Mouse (Mus musculus) myocyte (in vitro differentiated cells): Measurements from ENCODE around the gene Gnat1. TPM values are rescaled to one million over a fixed set of nuclear protein-coding genes. Genes with fewer than 3 reads are reported as not detected.

Source experiments
- H3K27me3 ChIP-seq: one replicate; pipeline ENCODE4 v1.6.1; 2011; ENCODE audit not compliant: control insufficient read depth, insufficient read depth, insufficient read length
- H3K36me3 ChIP-seq: one replicate; pipeline ENCODE4 v1.6.1; 2011; ENCODE audit not compliant: control insufficient read depth, insufficient read depth
- H3K4me2 ChIP-seq: one replicate; pipeline ENCODE4 v1.6.1; 2011; ENCODE audit warnings: low read depth, control low read depth
- H3K4me3 ChIP-seq: one replicate; pipeline ENCODE4 v1.5.1; 2011; ENCODE audit warnings: mild to moderate bottlenecking, control low read depth, moderate library complexity
- H3K79me2 ChIP-seq: one replicate; pipeline ENCODE4 v1.6.1; 2011; ENCODE audit not compliant: control insufficient read depth, insufficient read depth
- H3ac ChIP-seq: one replicate; pipeline ENCODE4 v1.6.1; 2011; ENCODE audit not compliant: control insufficient read depth, insufficient read length
- CEBPB ChIP-seq: IDR thresholded peaks from 2 replicates; pipeline ENCODE4 v1.6.1; 2011; ENCODE audit warnings: mild to moderate bottlenecking, moderate library complexity; ENCODE audit not compliant: poor library complexity, insufficient read depth, severe bottlenecking
- E2F4 ChIP-seq: IDR thresholded peaks from one replicate; pipeline ENCODE4 v1.6.1; 2011; ENCODE audit warnings: mild to moderate bottlenecking, control low read depth, moderate library complexity; ENCODE audit not compliant: insufficient read depth
- MAX ChIP-seq: IDR thresholded peaks from one replicate; pipeline ENCODE4 v1.6.1; 2011; ENCODE audit warnings: low read depth, mild to moderate bottlenecking, control low read depth
- MYOD1 ChIP-seq, 3 experiments: IDR thresholded peaks; one replicate each; pipeline ENCODE4 v1.6.1; 2011; ENCODE audit warnings: control low read depth in 2 of 3, low read depth in 2 of 3, mild to moderate bottlenecking in 2 of 3, moderate library complexity in 1 of 3; ENCODE audit not compliant: insufficient read length in 2 of 3, control insufficient read depth in 1 of 3
- MYOG ChIP-seq, 3 experiments: IDR thresholded peaks; one replicate each; pipeline ENCODE4 v1.6.1; 2011; ENCODE audit warnings: control low read depth in 2 of 3, low read depth in 2 of 3, mild to moderate bottlenecking in 2 of 3; ENCODE audit not compliant: insufficient read length in 2 of 3, control insufficient read depth in 1 of 3, insufficient read depth in 1 of 3
- POLR2A ChIP-seq: IDR thresholded peaks from one replicate; pipeline ENCODE4 v1.6.1; 2011; ENCODE audit warnings: low read depth, mild to moderate bottlenecking, control low read depth, moderate library complexity; ENCODE audit not compliant: insufficient read length
- POLR2AphosphoS2 ChIP-seq: IDR thresholded peaks from one replicate; pipeline ENCODE4 v1.6.1; 2011; ENCODE audit warnings: low read depth, control low read depth; ENCODE audit not compliant: insufficient read length
- REST ChIP-seq: IDR thresholded peaks from one replicate; pipeline ENCODE4 v1.6.1; 2011; ENCODE audit warnings: mild to moderate bottlenecking, control low read depth, moderate library complexity; ENCODE audit not compliant: insufficient read depth, insufficient read length
- SRF ChIP-seq: IDR thresholded peaks from one replicate; pipeline ENCODE4 v1.6.1; 2011; ENCODE audit warnings: low read depth; ENCODE audit not compliant: control insufficient read depth, insufficient read length
- TCF12 ChIP-seq: IDR thresholded peaks from one replicate; pipeline ENCODE4 v1.6.1; 2011; ENCODE audit warnings: mild to moderate bottlenecking, control low read depth; ENCODE audit not compliant: poor library complexity, insufficient read depth, severe bottlenecking
- TCF3 ChIP-seq: IDR thresholded peaks from one replicate; pipeline ENCODE4 v1.6.1; 2011; ENCODE audit warnings: low read depth, control low read depth; ENCODE audit not compliant: insufficient read length
- USF1 ChIP-seq: IDR thresholded peaks from one replicate; pipeline ENCODE4 v1.6.1; 2011; ENCODE audit warnings: low read depth, mild to moderate bottlenecking, control low read depth, moderate library complexity
- polyA plus RNA-seq: library from polyadenylated mRNA; unstranded; fragments of >200 nt; fragmentation: generic; extraction: Trizol; gene quantifications from one replicate; pipeline ENCODE4 v1.2.1, GENCODE M21; 2012; ENCODE audit warnings: missing spikeins

The Gnat1 gene
- polyA plus RNA-seq, 1 experiment, result not detected

- Histone ChIP-seq H3K36me3 (no peaks in the 10 kb centered on the region), H3K27me3 (no peaks in the 10 kb centered on the region), H3K4me3 (peak overlapping the region; percentile 97), H3K79me2 (peaks cover 68% of the 10 kb centered on the region), H3K4me2 (peak overlapping the region; percentile 100), H3ac (peak overlapping the region; percentile 81)
- TF ChIP-seq TCF12, result no peak
- TF ChIP-seq POLR2AphosphoS2, result peak; percentile 96
- peak in 1 of 3 experiments; percentile 30 for TF ChIP-seq MYOG (IDR thresholded peaks at IDR 0.05; ENCODE audit: control insufficient read depth in 1 of 3, insufficient read depth in 1 of 3, insufficient read length in 2 of 3, low read depth in 2 of 3)
- peak; percentile 97 for TF ChIP-seq POLR2A
- TF ChIP-seq REST, result no peak
- no peak for TF ChIP-seq SRF
- peak in 1 of 3 experiments; percentile 56 for TF ChIP-seq MYOD1 (IDR thresholded peaks at IDR 0.05; ENCODE audit: control insufficient read depth in 1 of 3, insufficient read length in 2 of 3, low read depth in 2 of 3)
- TF ChIP-seq USF1, result no peak
- no peak for TF ChIP-seq MAX
- no peak for TF ChIP-seq CEBPB
- no peak for TF ChIP-seq E2F4
- no peak for TF ChIP-seq TCF3
Measured at GRCm38 (mm10) chr9:107633091-107633660, 46.3 kb downstream of the Gnat1 start.

GRCm38 (mm10) chr9:107632478-107632877 lies 47.0 kb downstream of the Gnat1 start:
- Histone ChIP-seq H3K79me2 (peaks cover 72% of the 10 kb centered on the region), H3ac (peak overlapping the region; percentile 81), H3K27me3 (no peaks in the 10 kb centered on the region), H3K36me3 (no peaks in the 10 kb centered on the region), H3K4me3 (peak overlapping the region; percentile 97), H3K4me2 (peak overlapping the region; percentile 100)
- TF ChIP-seq TCF12 (no peak), TCF3 (no peak), USF1 (no peak), MYOD1 (IDR thresholded peaks at IDR 0.05; ENCODE audit: control insufficient read depth in 1 of 3, insufficient read length in 2 of 3, low read depth in 2 of 3) (peak in 1 of 3 experiments; percentile 41), REST (no peak), SRF (no peak), E2F4 (no peak), POLR2AphosphoS2 (no peak), CEBPB (no peak), MYOG (IDR thresholded peaks at IDR 0.05; ENCODE audit: control insufficient read depth in 1 of 3, insufficient read depth in 1 of 3, insufficient read length in 2 of 3, low read depth in 2 of 3) (peak in 1 of 3 experiments; percentile 17), POLR2A (no peak), MAX (no peak)

- Histone ChIP-seq H3K4me3 (peak overlapping the region; percentile 97), H3K4me2 (peak overlapping the region; percentile 100)
Measured at GRCm38 (mm10) chr9:107631861-107632260, 47.7 kb downstream of the Gnat1 start.

GRCm38 (mm10) chr9:107631311-107631826 lies 48.1 kb downstream of the Gnat1 start:
- Histone ChIP-seq H3K27me3 (no peaks in the 10 kb centered on the region), H3K4me2 (peak overlapping the region; percentile 2), H3K4me3 (no peak overlapping the region), H3K79me2 (peaks cover 80% of the 10 kb centered on the region), H3K36me3 (no peaks in the 10 kb centered on the region), H3ac (no peak overlapping the region)
- TF ChIP-seq MAX (no peak), REST (no peak), MYOG (IDR thresholded peaks at IDR 0.05; ENCODE audit: control insufficient read depth in 1 of 3, insufficient read depth in 1 of 3, insufficient read length in 2 of 3, low read depth in 2 of 3) (no peak), E2F4 (no peak), POLR2AphosphoS2 (no peak), TCF3 (no peak), USF1 (no peak), TCF12 (no peak)

More at GRCm38 (mm10) chr9:107631861-107632260, 47.7 kb downstream of the Gnat1 start:
- Histone ChIP-seq H3K36me3 (no peaks in the 10 kb centered on the region), H3K27me3 (no peaks in the 10 kb centered on the region), H3K79me2 (peaks cover 79% of the 10 kb centered on the region), H3ac (no peak overlapping the region)
- no peak for TF ChIP-seq POLR2AphosphoS2
- no peak for TF ChIP-seq MYOD1 (IDR thresholded peaks at IDR 0.05; ENCODE audit: control insufficient read depth in 1 of 3, insufficient read length in 2 of 3, low read depth in 2 of 3)
- TF ChIP-seq MYOG (IDR thresholded peaks at IDR 0.05; ENCODE audit: control insufficient read depth in 1 of 3, insufficient read depth in 1 of 3, insufficient read length in 2 of 3, low read depth in 2 of 3), result no peak
- no peak for TF ChIP-seq TCF12
- no peak for TF ChIP-seq E2F4
- no peak for TF ChIP-seq POLR2A
- no peak for TF ChIP-seq MAX
- TF ChIP-seq CEBPB, result no peak
- TF ChIP-seq USF1, result no peak
